Mouse (Mus musculus) ovary, postnatal 10 days (tissue): ENCODE measurements at regions not wholly inside any gene's neighbourhood (a gene's known extent, or its start where the extent isn't known, plus 50 kb on each side); places are given as distances from the start of the nearest gene placed in this dataset.
A peak's percentile ranks its signal among the peaks of the same experiment; 100 is the strongest.

ENCODE experiments used
- DNase-seq: peaks from one replicate; pipeline ENCODE4 v3.0.0; 2022; ENCODE audit warnings: low spot score

GRCm38 (mm10) chr14:68784395-68784794 is 509.7 kb downstream of the Synb start:
- no peak for DNase-seq

GRCm38 (mm10) chr14:68783216-68783615 is 510.9 kb downstream of the Synb start:
- DNase-seq = no peak

GRCm38 (mm10) chr14:68770411-68770810 is 523.7 kb downstream of the Synb start:
- DNase-seq = no peak

GRCm38 (mm10) chr14:68762916-68763315 is 531.2 kb downstream of the Synb start:
- no peak for DNase-seq

- DNase-seq = no peak
Observed at GRCm38 (mm10) chr14:68744661-68745060, 549.4 kb downstream of the Synb start.

- no peak for DNase-seq
Observed at GRCm38 (mm10) chr14:68738474-68738873, 555.6 kb downstream of the Synb start.

GRCm38 (mm10) chr14:68735756-68736155 is 558.3 kb downstream of the Synb start:
- DNase-seq = peak; percentile 35

- no peak for DNase-seq
Observed at GRCm38 (mm10) chr14:68721156-68721555, 572.9 kb downstream of the Synb start.

- DNase-seq = no peak
Observed at GRCm38 (mm10) chr14:68719429-68720160, 574.5 kb downstream of the Synb start.

GRCm38 (mm10) chr14:68718846-68719245 is 575.3 kb downstream of the Synb start:
- no peak for DNase-seq
